Mouse (Mus musculus) heart, embryonic 14.5 days (tissue): ENCODE data around the gene Xlr. TPM values are rescaled to one million over a fixed set of nuclear protein-coding genes. Genes with fewer than 3 reads are reported as not detected.
"Not testable (repeated sequence)": the region's sequence is repeated elsewhere in the genome, so short reads cannot be mapped to it uniquely, and the experiment has no call there.

Experiments
- ATAC-seq: fragments of 200-750 bp; cut with Nextera tagmentation; 2 replicates; pipeline ENCODE4 v1.8.0; 2017; ENCODE audit warnings: low read depth, moderate TSS enrichment; ENCODE audit not compliant: insufficient number of reproducible peaks, insufficient read depth, low FRiP score
- H3K27ac ChIP-seq, 2 experiments: fragments of 200-500 bp in 1 of 2; fragments of 300-500 bp in 1 of 2; sonication (generic) in 1 of 2; replicated peaks in 1 of 2; 2 replicates each; pipeline ENCODE4 v1.5.1; 2012 to 2014; ENCODE audit warnings: low read depth in 2 of 2, low read length in 2 of 2, control low read depth in 1 of 2, mild to moderate bottlenecking in 1 of 2, mixed read lengths in 1 of 2; ENCODE audit not compliant: control insufficient read depth in 1 of 2, insufficient read depth in 1 of 2
- H3K27me3 ChIP-seq: fragments of 300-500 bp; sonication (generic); 2 replicates; pipeline ENCODE4 v1.6.1; 2014; ENCODE audit warnings: mild to moderate bottlenecking, low read length, control low read depth; ENCODE audit not compliant: control insufficient read depth, insufficient read depth
- H3K36me3 ChIP-seq: fragments of 300-500 bp; sonication (generic); 2 replicates; pipeline ENCODE4 v1.6.1; 2014; ENCODE audit warnings: mild to moderate bottlenecking, control low read depth, low read length, mixed read lengths; ENCODE audit not compliant: control insufficient read depth, insufficient read depth
- H3K4me1 ChIP-seq, 2 experiments: fragments of 200-500 bp in 1 of 2; fragments of 300-500 bp in 1 of 2; sonication (generic) in 1 of 2; 2 replicates each; pipeline ENCODE4 v1.6.1; 2012 to 2014; ENCODE audit warnings: low read length in 2 of 2, control low read depth in 1 of 2, mixed read lengths in 1 of 2; ENCODE audit not compliant: control insufficient read depth in 2 of 2, insufficient read depth in 2 of 2
- H3K4me2 ChIP-seq: fragments of 300-500 bp; sonication (generic); 2 replicates; pipeline ENCODE4 v1.6.1; 2014; ENCODE audit warnings: mild to moderate bottlenecking, low read length
- H3K4me3 ChIP-seq, 2 experiments: fragments of 200-500 bp in 1 of 2; fragments of 300-500 bp in 1 of 2; sonication (generic) in 1 of 2; 2 replicates each; pipeline ENCODE4 v1.5.1; 2012 to 2014; ENCODE audit warnings: low read length in 2 of 2, mild to moderate bottlenecking in 2 of 2, control low read depth in 1 of 2, low read depth in 1 of 2, moderate library complexity in 1 of 2; ENCODE audit not compliant: control insufficient read depth in 1 of 2, insufficient read depth in 1 of 2
- H3K9ac ChIP-seq: fragments of 300-500 bp; sonication (generic); 2 replicates; pipeline ENCODE4 v1.6.1; 2014; ENCODE audit warnings: mild to moderate bottlenecking, low read length
- H3K9me3 ChIP-seq: fragments of 300-500 bp; sonication (generic); 2 replicates; pipeline ENCODE4 v1.6.1; 2016; ENCODE audit warnings: low read length, control low read depth; ENCODE audit not compliant: control insufficient read depth
- WGBS: fragments of 180-500 bp; shearing (Covaris S2); extraction: QIAGEN DNeasy Blood & Tissue Kit; methylation state at CpG from one replicate; pipeline ENCODE4 v1.1.7; 2014; 5-methylcytosine and 5-hydroxymethylcytosine counted together
- polyA plus RNA-seq: library from polyadenylated mRNA; unstranded; fragments of >200 nt; fragmentation: Nextera tagmentation; extraction: Ambion mirVana; gene quantifications from 2 replicates; pipeline ENCODE4 v1.2.1, GENCODE M21; 2014

Xlr gene
- 2.8 TPM in 2 replicates for polyA plus RNA-seq

DNA sequence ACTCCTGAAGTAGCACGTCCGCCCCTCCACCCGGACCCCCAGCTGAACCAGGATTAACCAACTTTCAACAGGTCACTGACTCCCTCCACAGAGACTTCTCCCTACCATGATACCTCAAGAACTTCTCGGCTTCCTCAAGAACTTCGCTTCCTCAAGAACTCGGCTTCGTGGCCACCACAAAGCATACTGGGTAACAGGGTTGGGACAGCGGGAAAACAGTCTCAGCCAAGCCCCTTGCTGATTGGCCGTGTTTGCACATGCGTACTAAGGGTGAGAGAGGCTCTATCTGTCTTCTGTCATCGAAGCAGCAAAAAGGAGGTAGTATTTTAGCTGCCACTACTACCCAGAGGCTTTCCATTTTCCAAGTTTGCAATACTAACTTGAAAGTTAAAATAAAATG lies at the start of gene Xlr:
Xlr (minus strand) TSS at position 188 of the 400 bp plus-strand sequence.
- not testable (repeated sequence) for H3K4me1 ChIP-seq, H3K36me3 ChIP-seq, H3K4me3 ChIP-seq, H3K4me2 ChIP-seq, H3K27me3 ChIP-seq, H3K9me3 ChIP-seq, H3K9ac ChIP-seq, H3K27ac ChIP-seq, ATAC-seq
- 72% methylated on average over 10 of the region's 11 CpGs for WGBS

DNA sequence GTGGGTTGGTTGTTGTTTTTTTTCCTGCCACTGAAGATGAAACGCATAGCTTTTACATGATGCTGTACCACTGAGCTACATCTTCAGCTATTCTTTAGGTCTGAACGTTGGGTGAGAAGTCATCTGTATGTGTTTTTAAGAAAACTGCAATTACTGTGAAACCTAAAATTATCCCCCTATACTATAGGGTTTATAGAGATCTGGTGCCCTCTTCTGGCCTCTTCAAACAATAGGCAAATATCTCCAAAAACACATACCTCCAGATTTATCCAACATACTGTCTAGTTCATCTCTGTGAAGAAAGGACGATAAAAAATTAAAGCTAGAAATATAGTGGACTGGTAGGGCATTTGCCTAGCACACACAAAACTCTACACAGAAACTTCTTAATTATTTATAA lies 1.6 kb upstream of the Xlr start:
- Histone ChIP-seq H3K4me3 (no peak overlapping the region), H3K27me3 (no peaks in the 10 kb centered on the region), H3K4me2 (no peak overlapping the region), H3K4me1 (no peaks in the 10 kb centered on the region), H3K36me3 (no peaks in the 10 kb centered on the region), H3K9me3 (no peaks in the 10 kb centered on the region), H3K9ac (no peak overlapping the region), H3K27ac (no peak overlapping the region)
- 38% methylated on average over 3 of the region's 3 CpGs for WGBS
- ATAC-seq = no peak

DNA sequence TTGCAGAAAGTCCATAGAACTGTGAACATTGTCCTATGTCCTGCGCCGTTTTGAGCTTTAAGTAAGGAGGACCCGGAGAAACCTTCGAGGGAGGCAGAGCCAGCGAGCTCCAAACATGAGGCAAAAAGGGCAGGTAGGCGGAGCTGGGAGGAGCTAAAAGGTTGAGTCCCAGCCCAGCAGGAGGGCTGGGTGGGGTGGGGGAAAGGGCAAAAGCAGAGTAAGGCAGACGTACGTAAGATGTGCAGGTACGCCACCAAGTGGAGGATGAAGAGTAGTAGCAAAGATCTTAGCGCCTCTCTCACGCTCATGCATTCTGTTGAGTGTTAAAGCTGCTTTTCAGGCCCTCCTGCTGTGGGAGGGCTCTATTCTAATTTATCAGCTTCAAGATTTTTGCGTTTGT lies 21.2 kb downstream of the Xlr start, which contains the start of gene Zfp36l3:
Zfp36l3 (minus strand) TSS at position 119 of the 400 bp plus-strand sequence.
- Histone ChIP-seq H3K27me3 (no peaks in the 10 kb centered on the region), H3K9ac (no peak within 1 kb of the TSS), H3K4me2 (no peak within 1 kb of the TSS), H3K4me1 (no peaks in the 10 kb centered on the region), H3K9me3 (no peaks in the 10 kb centered on the region), H3K36me3 (no peaks in the 10 kb centered on the region), H3K27ac (no peak within 1 kb of the TSS), H3K4me3 (no peak within 1 kb of the TSS)
- WGBS = 80% methylated on average over 12 of the region's 12 CpGs
- no peak for ATAC-seq

DNA sequence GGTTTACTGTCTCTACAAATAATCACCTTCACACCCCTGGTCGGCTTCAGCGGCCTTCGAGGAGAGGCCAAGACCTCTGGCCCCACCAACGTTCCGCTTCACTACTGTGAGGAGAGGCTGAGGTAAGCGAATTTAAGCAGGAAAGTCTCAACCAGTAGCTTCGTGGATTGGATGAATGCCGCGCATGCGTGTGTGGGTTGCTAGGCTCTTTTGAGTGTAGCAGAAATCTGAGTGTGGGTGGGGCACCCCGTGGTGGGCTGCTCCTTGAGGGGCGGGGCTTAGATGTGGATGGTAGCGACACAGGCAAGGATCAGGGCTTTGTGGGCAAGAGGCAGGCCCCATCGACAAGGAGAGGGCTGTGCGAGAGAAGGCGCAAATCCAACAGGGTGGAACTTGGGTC lies 39.8 kb downstream of the Xlr start, which contains the start of gene 1700013H16Rik:
1700013H16Rik (minus strand) TSS at position 96 of the 400 bp plus-strand sequence.
- Histone ChIP-seq H3K4me1 (no peaks in the 10 kb centered on the region), H3K9ac (no peak within 1 kb of the TSS), H3K27me3 (no peaks in the 10 kb centered on the region), H3K27ac (no peak within 1 kb of the TSS), H3K9me3 (0 out of 2 replicates have a peak, but pooled peaks cover 15% of the 10 kb centered on the region), H3K36me3 (no peaks in the 10 kb centered on the region), H3K4me2 (no peak within 1 kb of the TSS), H3K4me3 (no peak within 1 kb of the TSS)
- WGBS = 90% methylated on average over 16 of the region's 16 CpGs
- ATAC-seq = no peak

DNA sequence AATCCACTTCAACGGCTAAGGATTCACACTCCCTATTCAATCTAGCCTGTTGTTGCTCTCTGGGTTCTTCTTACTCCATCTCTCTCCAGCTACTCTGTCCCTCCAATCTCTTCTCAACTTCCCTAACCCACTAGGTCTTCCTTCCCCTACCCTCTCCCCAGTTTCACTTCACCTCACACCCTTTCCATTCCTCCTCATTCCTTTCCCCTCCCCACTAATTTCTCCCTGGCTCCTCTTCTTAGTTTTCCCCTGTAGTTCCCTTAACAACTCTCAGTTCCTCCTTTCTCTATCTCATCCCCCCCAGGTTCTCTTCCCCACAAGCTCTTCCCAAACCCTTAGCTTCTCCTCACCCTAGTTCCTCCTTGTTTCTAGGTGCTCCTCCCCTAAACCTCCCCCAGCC lies 44.7 kb downstream of the Xlr start:
- Histone ChIP-seq H3K36me3 (no peaks in the 10 kb centered on the region), H3K27ac (no peak overlapping the region), H3K9ac (no peak overlapping the region), H3K9me3 (0 out of 2 replicates have a peak, but pooled peaks cover 15% of the 10 kb centered on the region), H3K4me2 (no peak overlapping the region), H3K4me3 (no peak overlapping the region), H3K27me3 (no peaks in the 10 kb centered on the region), H3K4me1 (no peaks in the 10 kb centered on the region)
- 68% methylated on average over 1 of the region's 1 CpGs for WGBS
- no peak for ATAC-seq

DNA sequence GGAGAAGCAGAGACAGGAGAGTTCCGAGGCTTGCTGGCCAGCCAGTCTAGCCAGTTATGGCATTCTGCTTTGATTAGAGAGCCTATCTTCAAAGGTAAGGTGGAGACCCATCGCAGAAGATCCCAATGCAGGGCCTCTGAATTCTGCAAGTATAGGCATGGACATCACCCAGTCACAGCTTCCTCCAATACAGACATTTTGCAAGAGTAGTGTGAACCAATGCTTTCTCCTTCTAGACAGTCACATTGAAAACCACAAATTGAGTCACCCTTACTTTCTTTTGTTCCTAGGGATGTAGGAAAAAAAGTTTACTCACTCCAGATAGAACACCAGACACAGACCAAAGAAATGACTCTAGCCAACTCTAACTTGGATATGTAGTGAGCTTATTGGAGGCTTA lies 68.5 kb downstream of the Xlr start:
- Histone ChIP-seq H3K27me3 (no peaks in the 10 kb centered on the region), H3K4me1 (no peaks in the 10 kb centered on the region), H3K27ac (no peak overlapping the region), H3K4me3 (no peak overlapping the region), H3K9ac (no peak overlapping the region), H3K4me2 (no peak overlapping the region), H3K9me3 (no peaks in the 10 kb centered on the region), H3K36me3 (no peaks in the 10 kb centered on the region)
- 67% methylated on average over 2 of the region's 2 CpGs for WGBS
- ATAC-seq = no peak

Other genes with a start within 250 kb of the Xlr start
- 62.5 and 64.6 TPM in 2 replicates for gene Rtl8c, start 189.7 kb downstream of the Xlr start, polyA plus RNA-seq
- gene Gm14597, start 188.7 kb downstream of the Xlr start, polyA plus RNA-seq = not detected in 2 replicates
- gene Rtl8a, start 154.0 kb downstream of the Xlr start, polyA plus RNA-seq = 104 and 113 TPM in 2 replicates
- 82.4 and 85.4 TPM in 2 replicates for gene Rtl8b, start 127.3 kb downstream of the Xlr start, polyA plus RNA-seq
- gene 4930502E18Rik, start 72.9 kb downstream of the Xlr start, polyA plus RNA-seq = 0.42 and 0.59 TPM in 2 replicates
- gene 1700013H16Rik, start 39.9 kb downstream of the Xlr start, polyA plus RNA-seq = not detected in 2 replicates
- not detected in 2 replicates for gene Zfp36l3, start 21.3 kb downstream of the Xlr start, polyA plus RNA-seq